Mouse (Mus musculus): ENCODE measurements around the gene Coro2b.

DNA sequence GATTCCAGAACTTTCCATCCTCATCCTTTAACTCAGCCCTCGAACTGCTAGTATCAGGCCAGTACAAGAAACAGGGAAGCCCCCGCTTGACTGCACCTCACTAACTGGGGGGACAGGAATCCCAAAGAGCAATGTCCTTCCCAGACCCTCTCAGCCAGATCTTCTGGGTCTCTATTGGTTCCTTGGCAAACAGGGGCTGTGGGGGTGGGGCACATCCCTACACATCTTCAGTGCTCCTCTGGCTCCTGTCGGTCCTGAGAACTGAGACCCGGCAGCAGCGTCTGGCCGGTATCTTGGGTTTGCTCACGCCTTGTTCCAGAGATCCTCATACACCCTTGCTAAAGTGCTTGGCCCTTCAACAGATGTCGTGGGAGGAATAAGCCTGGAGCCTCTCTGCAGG, 10.0 kb downstream of the Coro2b start:
- TF ChIP-seq CTCF (IDR thresholded peaks at IDR 0.05; ENCODE audit: low read depth) (no peak), EP300 (IDR thresholded peaks at IDR 0.05; ENCODE audit: low read depth) (no peak)

Measured in liver, embryonic 14.5 days (tissue).